Mouse (Mus musculus): ENCODE measurements around the gene Tmem219.

DNA sequence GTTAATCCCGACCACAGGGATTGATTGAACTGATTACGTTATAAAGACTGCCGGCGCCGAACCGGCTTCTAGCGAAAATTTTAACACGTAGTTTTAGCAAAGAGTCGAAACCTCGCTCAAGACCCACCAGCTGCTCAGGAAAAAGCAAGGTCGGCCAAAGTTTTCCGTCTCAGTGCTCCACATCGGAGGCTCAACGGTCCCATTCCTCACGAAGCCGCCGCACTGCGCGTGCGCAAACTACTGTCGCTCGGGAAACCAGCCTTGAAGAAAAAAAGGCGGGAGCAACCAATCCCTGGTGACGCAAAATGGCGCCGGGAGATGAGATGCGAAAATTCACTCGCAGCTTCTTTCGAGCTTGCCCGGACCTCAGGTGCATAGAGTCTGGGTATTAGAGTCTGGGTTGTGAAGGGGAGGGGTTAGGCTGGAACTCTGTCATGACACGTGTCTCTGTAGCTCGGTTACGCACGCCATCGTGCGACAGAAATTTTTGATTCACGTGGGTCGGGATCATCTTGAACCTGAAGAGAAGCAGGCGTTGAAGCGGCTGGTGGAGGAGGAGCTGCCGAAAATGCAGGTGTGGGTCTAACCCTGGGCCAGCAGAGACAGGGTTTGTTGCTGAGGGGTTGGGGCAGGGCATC is 60.5 kb downstream of the Tmem219 start, which contains the start of gene Ino80e:
- TF ChIP-seq CTCF (IDR thresholded peaks at IDR 0.05) (no peak), POLR2A (IDR thresholded peaks at IDR 0.05; ENCODE audit: insufficient read depth, low read depth, low read length) (no peak; the same call in none of the 2 replicates)

All from heart, adult 2 months (tissue).